ENCODE assay signal across 8 mouse cellular contexts in genomic region chr12:55599639-55600502, GRCm38 (mm10). TPM values are rescaled to one million over a fixed set of nuclear protein-coding genes. Genes with fewer than 3 reads are reported as not detected.
DNase-seq lines count a peak whose midpoint lies in the region; ATAC-seq and TF ChIP-seq lines count a peak whose summit lies in the region.

No protein-coding gene starts in this region.

- H3K4me3 ChIP-seq in hindbrain, embryonic 13.5 days, result peak overlapping the region; percentile 54
- peak overlapping the region; percentile 45 for H3K4me3 ChIP-seq in limb, embryonic 12.5 days (replicated peaks)
- peak overlapping the region; percentile 46 for H3K4me3 ChIP-seq in midbrain, embryonic 11.5 days (ENCODE audit: low read depth, low read length)

- TF ChIP-seq POLR2A in brain, embryonic 14.5 days (IDR thresholded peaks at IDR 0.05; ENCODE audit: borderline replicate concordance, extremely low read depth, insufficient read depth, insufficient read length, poor library complexity, severe bottlenecking), result no peak

- peaks cover 4% of the 10 kb centered on the region; the same call in 1 of the 2 replicates for H3K36me3 ChIP-seq in hindbrain, embryonic 13.5 days
- H3K36me3 ChIP-seq in limb, embryonic 12.5 days, result no peaks in the 10 kb centered on the region
- no peaks in the 10 kb centered on the region for H3K36me3 ChIP-seq in midbrain, embryonic 11.5 days (ENCODE audit: control insufficient read depth, insufficient read depth, low read length)

- no peaks in the 10 kb centered on the region for H3K9me3 ChIP-seq in hindbrain, embryonic 13.5 days
- no peaks in the 10 kb centered on the region for H3K9me3 ChIP-seq in limb, embryonic 12.5 days
- no peaks in the 10 kb centered on the region for H3K9me3 ChIP-seq in midbrain, embryonic 11.5 days (ENCODE audit: control insufficient read depth, low read length)

- no peak overlapping the region for H3K27ac ChIP-seq in hindbrain, embryonic 13.5 days
- H3K27ac ChIP-seq in limb, embryonic 12.5 days, result no peak overlapping the region
- no peak overlapping the region for H3K27ac ChIP-seq in midbrain, embryonic 11.5 days (ENCODE audit: low read depth, low read length)

- DNase-seq in CD4-positive, CD25-positive, alpha-beta regulatory T cell, adult 2 months (ENCODE audit: low read depth, low spot score), result peak; percentile 20
- peak; percentile 51 for DNase-seq in brain, embryonic 14.5 days (ENCODE audit: low read depth)
- DNase-seq in gastrocnemius, adult 18-20 months (ENCODE audit: low spot score), result peak; percentile 29
- peak; percentile 98 for DNase-seq in midbrain, embryonic 11.5 days (ENCODE audit: low spot score, missing footprints)
- DNase-seq in spleen, postnatal 14 days (ENCODE audit: low spot score in 2 of 2), result peak; percentile 10 to 28

- H3K4me1 ChIP-seq in hindbrain, embryonic 13.5 days (replicated peaks), result peaks cover 28% of the 10 kb centered on the region
- H3K4me1 ChIP-seq in limb, embryonic 12.5 days (replicated peaks), result peaks cover 25% of the 10 kb centered on the region
- peaks cover 20% of the 10 kb centered on the region for H3K4me1 ChIP-seq in midbrain, embryonic 11.5 days (ENCODE audit: control insufficient read depth, insufficient read depth, low read length)

- WGBS in hindbrain, embryonic 13.5 days, result under 1% methylated on average over 103 of the region's 109 CpGs
- under 1% methylated on average over 109 of the region's 109 CpGs for WGBS in limb, embryonic 12.5 days
- WGBS in midbrain, embryonic 11.5 days, result under 1% methylated on average over 103 of the region's 109 CpGs

- ATAC-seq in CD4-positive, CD25-positive, alpha-beta regulatory T cell, adult 4 months, result no peak
- ATAC-seq in hindbrain, embryonic 13.5 days (ENCODE audit: low FRiP score), result peak; percentile 66
- peak; percentile 88 for ATAC-seq in limb, embryonic 12.5 days (ENCODE audit: insufficient number of reproducible peaks, insufficient read depth, low FRiP score, low TSS enrichment, low read depth)
- ATAC-seq in midbrain, embryonic 11.5 days (ENCODE audit: low FRiP score), result peak; percentile 65

- peaks cover 79% of the 10 kb centered on the region for H3K27me3 ChIP-seq in hindbrain, embryonic 13.5 days
- H3K27me3 ChIP-seq in limb, embryonic 12.5 days, result peaks cover 63% of the 10 kb centered on the region
- H3K27me3 ChIP-seq in midbrain, embryonic 11.5 days (ENCODE audit: control insufficient read depth, insufficient read depth, low read length), result peaks cover 49% of the 10 kb centered on the region

- peak overlapping the region; percentile 95 for H3K4me2 ChIP-seq in hindbrain, embryonic 13.5 days
- peak overlapping the region; percentile 81 for H3K4me2 ChIP-seq in limb, embryonic 12.5 days
- H3K4me2 ChIP-seq in midbrain, embryonic 11.5 days, result peak overlapping the region; percentile 83

- H3K9ac ChIP-seq in hindbrain, embryonic 13.5 days, result peak overlapping the region; percentile 71
- H3K9ac ChIP-seq in limb, embryonic 12.5 days (replicated peaks), result no peak overlapping the region
- no peak overlapping the region for H3K9ac ChIP-seq in midbrain, embryonic 11.5 days (ENCODE audit: low read length)

- no peak for TF ChIP-seq CTCF in brain, embryonic 14.5 days (IDR thresholded peaks at IDR 0.05; ENCODE audit: borderline replicate concordance, extremely low read depth, insufficient read depth, insufficient read length)

RNA-seq across cellular contexts. Expression of gene Insm2, which starts 0.6 kb away (rescaled TPM):
- polyA plus RNA-seq in CD4-positive, CD25-positive, alpha-beta regulatory T cell, adult 4 months (2017; shearing (Covaris generic)), result under 1 TPM in 1 of 2 experiments, not detected in 1; 0.20 TPM
- polyA plus RNA-seq in brain, embryonic 14.5 days (2012; rRNA removed), result 1.1 and 2.0 TPM in 2 replicates
- not detected for total RNA-seq in gastrocnemius, adult 18-20 months (2021)
- 1.2 and 2.8 TPM in 2 replicates for polyA plus RNA-seq in hindbrain, embryonic 13.5 days (2015; fragmentation: Nextera tagmentation; extraction: Ambion mirVana)
- not detected in 2 replicates for polyA plus RNA-seq in limb, embryonic 12.5 days (2016; fragmentation: Nextera tagmentation; extraction: Ambion mirVana)
- polyA plus RNA-seq in midbrain, embryonic 11.5 days (2014; fragmentation: Nextera tagmentation; extraction: Ambion mirVana), result 0.40 and 0.57 TPM in 2 replicates

RNA-seq across cellular contexts. Expression of gene Aldoart2, which starts 34.8 kb away (rescaled TPM):
- polyA plus RNA-seq in CD4-positive, CD25-positive, alpha-beta regulatory T cell, adult 4 months (2017; shearing (Covaris generic)), result under 1 TPM in 1 of 2 experiments, not detected in 1; 0.26 TPM
- 0.07 TPM in 1 of 2 replicates, not detected in the other for polyA plus RNA-seq in brain, embryonic 14.5 days (2012; rRNA removed)
- under 1 TPM; 0.21 to 0.50 TPM for total RNA-seq in gastrocnemius, adult 18-20 months (2021)
- polyA plus RNA-seq in hindbrain, embryonic 13.5 days (2015; fragmentation: Nextera tagmentation; extraction: Ambion mirVana), result not detected in 2 replicates
- 0.13 TPM in 1 of 2 replicates, not detected in the other for polyA plus RNA-seq in limb, embryonic 12.5 days (2016; fragmentation: Nextera tagmentation; extraction: Ambion mirVana)
- not detected in 2 replicates for polyA plus RNA-seq in midbrain, embryonic 11.5 days (2014; fragmentation: Nextera tagmentation; extraction: Ambion mirVana)

Comparison
In these comparisons a context has a peak if more than half of its experiments do, and no peak if none do; other contexts are left out.
1. DNase-seq: peak in every context shown above with its lines; median percentile 98 in midbrain, embryonic 11.5 days; 51 in brain, embryonic 14.5 days; 29 in gastrocnemius, adult 18-20 months; 20 in CD4-positive, CD25-positive, alpha-beta regulatory T cell, adult 2 months; 19 in spleen, postnatal 14 days.